Mouse (Mus musculus) ES-E14 (cell line): ENCODE data around the gene Akt1s1. TPM values are rescaled to one million over a fixed set of nuclear protein-coding genes. Genes with fewer than 3 reads are reported as not detected.

ENCODE experiments used
- DNase-seq: peaks from one replicate; pipeline ENCODE4 v3.0.0-alpha.2; 2013; ENCODE audit warnings: low read depth, low spot score
- H3K27ac ChIP-seq: 2 replicates; pipeline ENCODE4 v1.5.1; 2012; ENCODE audit warnings: low read depth, mild to moderate bottlenecking, low read length, moderate library complexity, mixed read lengths; ENCODE audit not compliant: poor library complexity, insufficient read depth, severe bottlenecking
- H3K36me3 ChIP-seq: 2 replicates; pipeline ENCODE4 v1.6.1; 2012; ENCODE audit warnings: mild to moderate bottlenecking, low read length, moderate library complexity, mixed read lengths; ENCODE audit not compliant: control insufficient read depth, poor library complexity, insufficient read depth, severe bottlenecking
- H3K4me1 ChIP-seq, 2 experiments: fragments of 150-350 bp in 1 of 2; sonication (generic) in 1 of 2; 2 replicates each; pipeline ENCODE4 v1.6.1; 2012; ENCODE audit warnings: low read length in 2 of 2, mild to moderate bottlenecking in 1 of 2, mixed read lengths in 1 of 2; ENCODE audit not compliant: control insufficient read depth in 2 of 2, insufficient read depth in 2 of 2, poor library complexity in 1 of 2
- H3K4me3 ChIP-seq, 2 experiments: fragments of 150-350 bp in 1 of 2; sonication (generic) in 1 of 2; 2 replicates each; pipeline ENCODE4 v1.5.1; 2012; ENCODE audit warnings: low read length in 2 of 2, low read depth in 1 of 2, mild to moderate bottlenecking in 1 of 2, mixed read lengths in 1 of 2; ENCODE audit not compliant: insufficient read depth in 1 of 2, poor library complexity in 1 of 2, severe bottlenecking in 1 of 2
- H3K9ac ChIP-seq: 2 replicates; pipeline ENCODE4 v1.6.1; 2012; ENCODE audit warnings: low read depth, mild to moderate bottlenecking, low read length, mixed read lengths; ENCODE audit not compliant: poor library complexity, insufficient read depth, severe bottlenecking
- H3K9me3 ChIP-seq: fragments of 150-350 bp; sonication (generic); 2 replicates; pipeline ENCODE4 v1.6.1; 2012; ENCODE audit warnings: low read depth, mild to moderate bottlenecking, low read length; ENCODE audit not compliant: control insufficient read depth, insufficient read depth
- CHD2 ChIP-seq: IDR thresholded peaks from 2 replicates; pipeline ENCODE4 v1.6.1; 2014; ENCODE audit warnings: mild to moderate bottlenecking, low read depth, low read length, inconsistent platforms
- HCFC1 ChIP-seq: IDR thresholded peaks from 2 replicates; pipeline ENCODE4 v1.6.1; 2012; ENCODE audit warnings: low read length, inconsistent platforms, borderline replicate concordance; ENCODE audit not compliant: insufficient read depth
- MAFK ChIP-seq: IDR thresholded peaks from 2 replicates; pipeline ENCODE4 v1.6.1; 2014; ENCODE audit warnings: mild to moderate bottlenecking, low read depth, low read length, inconsistent platforms; ENCODE audit not compliant: insufficient read depth
- ZC3H11A ChIP-seq: IDR thresholded peaks from 2 replicates; pipeline ENCODE4 v1.6.1; 2012; ENCODE audit warnings: low read depth, mild to moderate bottlenecking, inconsistent platforms, low read length, borderline replicate concordance
- ZNF384 ChIP-seq: IDR thresholded peaks from 2 replicates; pipeline ENCODE4 v1.6.1; 2012; ENCODE audit warnings: low read depth, low read length, inconsistent platforms
- in situ Hi-C, 2 experiments: fragments of 600-800 bp; cut with MboI; formaldehyde crosslinking; loops; one replicate each; pipeline ENCODE4 v1.15.1; 2025; ENCODE audit warnings: low sequenced_read_pairs in 2 of 2, inconsistent platforms in 1 of 2; ENCODE audit not compliant: unreplicated experiment in 2 of 2
- total RNA-seq: library from RNA; depleted of rRNA; stranded (reverse); fragments of 300-350 nt; gene quantifications from 2 replicates; pipeline ENCODE4 v1.2.3, GENCODE M21; 2012

Akt1s1 gene
- total RNA-seq, 1 experiment, result 33.8 TPM

GRCm38 (mm10) chr7:44877833-44878232, 29.0 kb downstream of the Akt1s1 start:
- Histone ChIP-seq H3K9ac (no peak overlapping the region), H3K4me1 (no peaks in the 10 kb centered on the region; a peak in 1 of 4 replicates), H3K27ac (no peak overlapping the region), H3K36me3 (peaks cover 57% of the 10 kb centered on the region), H3K9me3 (no peaks in the 10 kb centered on the region), H3K4me3 (no peak overlapping the region)
- DNase-seq, result no peak
- TF ChIP-seq MAFK (no peak), HCFC1 (no peak), ZC3H11A (no peak)
- in situ Hi-C loops, result no loop called here

GRCm38 (mm10) chr7:44883036-44883435, 34.2 kb downstream of the Akt1s1 start:
- no peak for DNase-seq
- Histone ChIP-seq H3K36me3 (peaks cover 79% of the 10 kb centered on the region), H3K4me1 (peaks cover 0 to 7% of the 10 kb centered on the region in 2 experiments; a peak in 1 of 4 replicates), H3K9me3 (no peaks in the 10 kb centered on the region), H3K9ac (no peak overlapping the region), H3K4me3 (no peak overlapping the region), H3K27ac (no peak overlapping the region)
- TF ChIP-seq ZNF384 (no peak), HCFC1 (no peak), CHD2 (no peak)
- in situ Hi-C loops, result no loop called here

GRCm38 (mm10) chr7:44884637-44885036, 35.8 kb downstream of the Akt1s1 start:
- in situ Hi-C loops, result no loop called here
- H3K9me3 ChIP-seq, result no peaks in the 10 kb centered on the region
- peaks cover 75% of the 10 kb centered on the region for H3K36me3 ChIP-seq
- H3K27ac ChIP-seq, result no peak overlapping the region
- no peak overlapping the region for H3K9ac ChIP-seq
- TF ChIP-seq HCFC1 (no peak), ZNF384 (no peak), MAFK (no peak), CHD2 (no peak), ZC3H11A (no peak)
- DNase-seq, result no peak
- no peak overlapping the region for H3K4me3 ChIP-seq
- H3K4me1 ChIP-seq, result peaks cover 0 to 7% of the 10 kb centered on the region in 2 experiments; a peak in 1 of 4 replicates

GRCm38 (mm10) chr7:44886964-44887363, 38.2 kb downstream of the Akt1s1 start:
- no peaks in the 10 kb centered on the region for H3K9me3 ChIP-seq
- no peak overlapping the region for H3K9ac ChIP-seq
- peaks cover 0 to 13% of the 10 kb centered on the region in 2 experiments; a peak in 1 of 4 replicates for H3K4me1 ChIP-seq
- TF ChIP-seq ZNF384, result no peak
- no peak for TF ChIP-seq HCFC1
- no peak for TF ChIP-seq ZC3H11A
- TF ChIP-seq MAFK, result no peak
- TF ChIP-seq CHD2, result no peak
- in situ Hi-C loops, result no loop called here
- no peak overlapping the region for H3K4me3 ChIP-seq
- H3K27ac ChIP-seq, result no peak overlapping the region
- peaks cover 63% of the 10 kb centered on the region for H3K36me3 ChIP-seq
- DNase-seq, result no peak

- in situ Hi-C loops, result no loop called here
- Histone ChIP-seq H3K36me3 (peaks cover 51% of the 10 kb centered on the region), H3K4me1 (peaks cover 0 to 13% of the 10 kb centered on the region in 2 experiments; a peak in 1 of 4 replicates), H3K4me3 (no peak overlapping the region), H3K27ac (no peak overlapping the region), H3K9me3 (no peaks in the 10 kb centered on the region), H3K9ac (no peak overlapping the region)
- DNase-seq, result no peak
- TF ChIP-seq ZC3H11A (no peak), CHD2 (no peak), MAFK (no peak), HCFC1 (no peak), ZNF384 (no peak)
These were observed 39.7 kb downstream of the Akt1s1 start for GRCm38 (mm10) chr7:44888256-44889105.
